Mouse (Mus musculus) frontal cortex, adult 2 months (tissue): ENCODE data around the gene Mrps12. TPM values are rescaled to one million over a fixed set of nuclear protein-coding genes. Genes with fewer than 3 reads are reported as not detected.

Experiments used
- DNase-seq, 2 experiments: peaks; one replicate each; pipeline ENCODE4 v3.0.0; 2022; ENCODE audit warnings: low spot score in 1 of 2; ENCODE audit errors: extremely low spot score in 1 of 2
- polyA plus RNA-seq: library from polyadenylated mRNA; depleted of rRNA; stranded (reverse); fragments of >200 nt; gene quantifications from 2 replicates; pipeline ENCODE4 v1.2.3, GENCODE M21; 2012

Gene Mrps12
- polyA plus RNA-seq, 1 experiment: 92.4 TPM

DNA sequence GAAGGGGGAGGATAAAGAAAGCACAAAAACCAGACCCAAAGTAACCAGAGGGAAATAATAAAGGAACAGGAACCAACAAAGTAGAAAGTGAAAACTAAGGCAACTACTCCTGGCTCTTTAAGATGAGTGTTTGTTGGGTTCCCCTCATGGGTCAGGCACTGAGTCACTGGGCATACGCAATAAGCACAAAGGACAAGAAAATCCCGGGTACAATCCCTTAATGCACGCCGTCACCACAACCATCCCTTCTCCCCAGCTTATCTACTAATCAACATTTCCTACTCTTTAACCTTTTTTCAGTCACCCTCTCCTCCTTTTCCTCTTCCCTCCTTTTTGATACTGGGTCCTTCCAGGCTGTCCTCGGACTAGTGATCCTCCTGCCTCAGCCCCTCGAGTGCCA lies 23.6 kb upstream of the Mrps12 start:
- no peak for DNase-seq

DNA sequence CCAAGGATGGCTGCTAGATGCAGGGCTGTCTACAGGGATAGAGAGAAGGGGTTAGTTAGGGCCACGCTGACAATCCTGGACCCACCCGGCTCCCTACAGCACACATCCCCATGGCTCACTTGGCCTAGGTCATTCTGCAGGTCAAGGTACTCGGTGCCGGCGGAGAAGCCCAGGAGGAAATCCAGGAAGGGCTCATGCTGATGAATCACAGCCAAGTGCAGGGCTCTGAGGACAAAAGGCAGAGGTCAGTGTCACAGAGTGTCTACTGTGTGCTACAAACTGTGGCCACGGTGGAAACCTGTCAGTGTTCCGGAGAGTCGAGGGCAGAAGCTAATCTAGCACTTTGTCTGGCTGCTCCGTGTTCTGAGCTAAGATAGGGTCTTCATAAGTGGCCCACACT lies 20.3 kb upstream of the Mrps12 start:
- DNase-seq: no peak

DNA sequence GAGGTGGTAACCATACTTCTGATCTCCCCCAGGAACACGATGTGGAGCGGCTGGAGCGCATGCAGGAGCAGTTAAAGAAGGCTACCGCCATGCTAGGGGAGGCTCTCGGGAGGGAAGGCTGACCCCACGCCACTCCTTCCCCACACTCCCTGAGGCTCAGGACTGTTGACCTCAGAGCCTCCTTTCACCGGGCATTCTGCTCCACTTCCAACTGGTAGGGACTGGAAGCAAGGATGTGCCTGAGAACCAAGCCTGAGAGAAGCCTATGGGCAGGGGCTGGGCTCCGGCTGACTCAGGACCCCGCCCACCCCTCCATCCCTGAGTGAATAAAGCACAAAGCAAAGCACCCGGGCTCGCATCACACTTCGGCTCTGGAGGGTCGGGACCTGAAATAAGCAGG lies 17.0 kb upstream of the Mrps12 start:
- DNase-seq: no peak

DNA sequence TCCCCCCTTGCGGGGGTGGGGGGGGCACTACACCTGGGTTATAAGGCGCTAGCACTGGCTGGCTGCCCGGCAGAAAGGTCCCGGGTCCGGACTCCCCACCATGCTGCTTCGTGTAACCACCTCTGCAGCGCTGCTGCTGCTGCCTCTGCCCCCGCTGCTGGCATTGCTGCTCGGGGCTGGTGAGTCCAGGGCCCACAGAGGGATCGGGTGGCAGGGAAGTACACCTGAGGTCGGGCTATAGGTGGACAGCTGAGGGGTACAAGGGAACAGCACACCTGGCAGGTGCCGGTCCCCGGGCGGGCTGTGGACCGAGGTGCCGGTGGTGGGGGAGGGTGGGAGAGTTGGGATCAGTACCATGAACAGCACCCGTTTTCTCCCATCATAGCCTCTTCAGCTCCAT lies 14.5 kb upstream of the Mrps12 start, which contains the start of gene Ccer2:
Ccer2 (plus strand) TSS at position 96 of the 400 bp plus-strand sequence.
- no peak for DNase-seq

DNA sequence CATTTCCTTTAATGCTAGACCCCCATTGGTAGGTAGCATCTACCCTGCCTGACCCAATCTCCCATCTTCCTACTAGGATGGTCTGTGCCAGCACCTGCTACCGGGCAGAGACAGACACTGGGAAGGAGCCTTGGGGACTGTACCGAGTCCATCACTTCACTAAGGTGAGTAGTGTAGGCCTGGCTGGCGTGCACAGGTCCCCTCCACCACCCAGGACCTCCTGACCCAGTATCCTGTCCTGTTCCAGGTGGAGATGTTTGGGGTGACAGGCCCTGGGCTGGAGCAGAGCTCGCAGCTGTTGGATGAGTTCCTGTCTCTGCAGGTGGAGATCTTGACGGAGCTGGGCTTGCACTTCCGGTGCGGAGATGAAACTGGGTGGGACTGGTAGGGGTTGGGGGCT lies 8.3 kb upstream of the Mrps12 start:
- no peak for DNase-seq

DNA sequence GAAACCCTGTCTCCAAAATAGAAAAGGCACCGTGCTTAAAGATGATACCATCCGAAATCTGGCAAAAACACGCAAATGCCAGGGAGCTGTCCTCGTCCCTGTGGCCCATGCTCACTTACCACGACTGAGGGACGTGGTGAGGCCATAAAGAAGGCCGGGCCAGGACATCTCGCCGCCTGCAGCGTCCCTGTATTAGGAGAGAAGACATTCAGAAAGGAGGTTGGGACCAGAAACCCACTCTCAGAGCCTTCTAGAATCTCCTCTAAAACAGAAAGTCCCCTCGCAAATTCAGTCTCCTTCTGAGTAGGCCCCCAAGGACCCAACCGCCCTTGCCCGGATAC lies 282 bp downstream of the Mrps12 start:
- DNase-seq: no peak

GRCm38 (mm10) chr7:28740949-28741348 lies 671 bp downstream of the Mrps12 start:
- no peak for DNase-seq

- DNase-seq: no peak
Observed at GRCm38 (mm10) chr7:28739829-28740228, 1.8 kb downstream of the Mrps12 start.

DNA sequence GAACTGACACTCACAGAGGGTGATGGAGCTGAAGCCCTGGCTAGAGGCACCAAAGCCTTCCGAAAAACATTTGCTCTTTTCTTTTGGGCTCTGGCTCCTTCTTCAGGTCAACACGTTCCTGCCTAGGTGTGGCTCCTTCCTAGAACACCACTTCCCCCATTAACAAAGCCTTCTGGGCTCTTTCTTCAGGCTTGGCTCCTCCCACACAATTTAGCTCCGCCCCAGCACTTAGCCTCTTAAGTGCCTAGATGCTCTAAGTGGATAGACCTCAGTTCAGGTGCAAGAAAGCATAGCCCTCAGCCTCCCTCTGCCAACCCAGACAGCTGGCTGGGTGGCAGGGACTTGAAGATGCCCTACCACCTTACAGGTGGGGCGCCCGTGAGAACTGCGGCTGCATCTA lies 5.9 kb downstream of the Mrps12 start:
- no peak for DNase-seq

DNA sequence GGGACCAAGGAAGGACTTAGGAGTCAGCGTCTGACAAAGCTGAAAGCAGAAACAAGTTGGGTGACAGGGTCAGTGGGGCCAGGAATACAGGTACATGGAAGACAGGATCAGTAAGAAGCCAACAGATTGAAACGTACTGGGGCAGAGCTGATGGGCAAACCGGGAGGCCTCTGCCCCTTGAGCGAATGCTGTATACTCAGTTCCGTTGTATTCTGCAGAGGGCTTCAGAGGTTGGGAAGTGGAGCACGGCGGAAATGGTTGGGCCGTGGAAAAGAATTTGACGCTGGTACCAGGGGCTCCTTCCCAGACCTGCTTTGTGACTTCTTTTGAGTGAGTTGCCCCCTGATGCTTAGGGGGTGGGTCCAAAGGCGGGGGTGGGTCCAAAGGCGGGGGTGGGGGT lies 8.4 kb downstream of the Mrps12 start:
- no peak for DNase-seq

GRCm38 (mm10) chr7:28732341-28733142 lies 9.1 kb downstream of the Mrps12 start:
- peak in 1 of 2 experiments; percentile 53 for DNase-seq

DNA sequence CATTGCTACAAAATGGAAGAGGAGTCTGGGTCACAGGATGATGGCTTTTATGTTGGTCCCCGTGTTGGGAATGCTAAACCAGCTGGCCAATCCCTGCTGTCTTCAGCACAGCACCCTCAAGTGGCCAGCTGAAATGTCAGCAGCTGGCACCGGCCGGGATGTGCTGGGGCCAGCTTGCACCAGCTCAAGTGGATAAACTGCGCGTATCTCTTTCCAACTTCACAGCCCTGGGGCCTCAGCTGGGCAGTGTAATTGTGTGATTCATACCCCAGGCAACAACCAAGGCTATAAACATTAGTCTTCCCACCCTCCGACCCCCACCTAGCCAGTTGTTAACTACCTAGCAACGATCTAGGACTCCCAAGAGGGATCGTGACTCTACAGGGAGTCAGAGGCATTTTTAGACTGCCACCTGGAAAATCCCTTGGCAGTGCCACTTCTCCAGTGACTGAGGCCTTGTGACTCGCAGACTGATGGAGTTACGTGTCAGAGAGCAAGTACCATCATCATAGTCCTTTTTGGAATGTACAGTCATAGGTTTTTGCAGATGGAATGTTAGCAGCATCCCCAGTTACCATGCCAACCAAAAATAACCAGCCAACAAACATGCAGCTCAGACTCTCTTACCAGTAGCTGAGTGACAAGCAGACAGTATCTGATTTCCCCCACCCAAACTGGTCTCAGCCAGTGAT lies 13.8 kb downstream of the Mrps12 start:
- peak; percentile 58 to 59 for DNase-seq

GRCm38 (mm10) chr7:28726600-28726999 lies 15.0 kb downstream of the Mrps12 start:
- peak; percentile 63 to 90 for DNase-seq

GRCm38 (mm10) chr7:28724613-28725012 lies 17.0 kb downstream of the Mrps12 start:
- no peak for DNase-seq

DNA sequence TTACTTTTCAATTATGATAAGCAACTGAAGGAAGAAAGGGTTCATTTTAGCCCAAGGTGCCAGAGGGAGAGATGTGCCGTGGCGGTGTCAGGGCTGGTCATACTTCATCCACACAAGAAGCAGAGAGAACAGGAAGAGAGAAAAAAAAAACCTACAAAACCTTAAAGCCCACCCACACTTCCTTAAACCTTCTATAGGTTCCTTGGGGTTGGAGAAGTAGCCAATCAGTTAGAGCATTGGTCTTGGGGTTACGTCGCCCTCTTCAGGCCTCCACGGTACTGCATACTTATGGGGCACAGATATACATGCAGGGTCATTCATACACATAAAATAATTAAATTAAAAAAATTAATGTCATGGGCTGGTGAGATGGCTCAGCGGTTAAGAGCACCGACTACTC lies 19.5 kb downstream of the Mrps12 start:
- no peak for DNase-seq

DNA sequence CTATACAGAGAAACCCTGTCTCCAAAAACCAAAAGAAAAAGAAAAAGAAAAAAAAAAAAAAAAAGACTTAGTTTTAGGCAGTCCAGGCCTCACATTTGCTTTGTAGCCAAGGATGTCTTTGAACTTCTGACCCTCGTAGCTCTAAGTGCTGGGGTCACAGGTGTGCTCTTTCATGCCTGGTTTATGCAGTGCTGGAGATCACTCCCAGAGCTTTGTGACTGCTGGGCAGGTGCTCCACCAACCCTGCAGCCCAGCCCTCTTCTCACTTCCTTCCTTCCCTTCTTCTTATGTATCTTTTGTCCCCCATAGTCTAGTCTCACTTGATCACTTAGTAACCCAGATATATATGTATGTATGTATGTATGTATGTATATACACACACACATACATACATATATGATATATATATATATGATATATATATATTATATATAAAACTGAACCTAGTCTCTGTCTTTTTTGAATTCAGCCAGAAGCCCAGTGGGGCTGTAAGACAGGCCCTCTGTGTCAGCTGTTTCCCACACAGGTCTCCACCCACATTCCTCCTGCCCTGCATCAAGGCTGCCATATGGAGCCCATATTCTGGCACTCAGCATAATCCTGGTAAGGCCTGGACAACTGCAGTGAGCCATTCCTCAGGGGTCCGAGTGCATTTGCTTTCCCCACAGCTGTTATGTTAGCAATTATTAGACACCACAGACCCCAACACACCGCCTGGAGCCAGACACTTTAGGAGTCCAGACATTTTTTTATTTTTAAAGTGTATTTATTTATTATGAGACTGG lies 20.7 kb downstream of the Mrps12 start:
- no peak for DNase-seq

GRCm38 (mm10) chr7:28719650-28720049 lies 22.0 kb downstream of the Mrps12 start:
- DNase-seq: no peak

DNA sequence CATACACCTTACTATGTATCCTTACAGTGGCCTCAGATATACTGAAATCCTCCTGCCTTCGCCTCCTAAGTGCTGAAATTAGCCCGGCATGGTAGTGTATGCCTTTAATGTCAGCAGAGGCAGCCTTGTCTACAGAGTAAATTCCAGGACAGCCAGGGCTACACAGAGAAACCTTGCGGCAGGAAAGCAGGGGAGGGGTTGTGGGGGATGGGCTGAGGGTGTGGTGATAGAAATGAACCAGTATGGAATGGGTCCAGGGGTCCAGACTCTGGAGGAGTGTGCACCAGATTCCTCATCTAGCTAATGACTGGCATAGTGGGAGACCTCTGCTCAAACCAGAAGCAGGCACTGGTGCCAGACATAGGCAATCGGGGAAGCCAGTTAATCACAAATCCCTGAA lies 22.5 kb downstream of the Mrps12 start:
- no peak for DNase-seq

- DNase-seq: no peak
Observed at GRCm38 (mm10) chr7:28717726-28718125, 23.9 kb downstream of the Mrps12 start.

GRCm38 (mm10) chr7:28716590-28717281 lies 24.9 kb downstream of the Mrps12 start, which contains the start of gene Fbxo17:
Gene Fbxo17 (plus strand): TSS chr7:28716804.
- DNase-seq: no peak

DNA sequence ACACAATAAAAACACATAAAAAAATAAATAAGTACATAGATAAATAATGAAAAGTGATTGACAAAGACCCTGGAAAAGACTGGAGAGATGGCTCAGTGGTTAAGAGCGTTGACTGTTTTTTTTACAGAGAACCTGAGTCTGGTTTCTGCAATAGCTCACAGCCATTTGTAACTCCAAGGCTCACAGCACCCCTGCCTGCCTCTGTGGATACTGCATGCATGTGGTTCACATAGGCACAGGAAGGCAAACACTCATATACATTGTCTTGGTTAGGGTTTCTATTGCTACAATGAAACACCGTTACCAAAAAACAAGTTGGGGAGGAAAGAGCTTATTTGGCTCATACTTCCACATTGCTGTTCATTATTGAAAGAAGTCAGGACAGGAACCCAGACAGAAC lies 26.0 kb downstream of the Mrps12 start:
- no peak for DNase-seq
